Mouse (Mus musculus) fibroblast of lung, adult 2 months (primary cell): ENCODE measurements at regions not wholly inside any gene's neighbourhood (a gene's known extent, or its start where the extent isn't known, plus 50 kb on each side); places are given as distances from the start of the nearest gene placed in this dataset.

Experiments used
- DNase-seq: peaks from one replicate; pipeline ENCODE4 v3.0.0-alpha.2; 2011; ENCODE audit warnings: low read depth

DNA sequence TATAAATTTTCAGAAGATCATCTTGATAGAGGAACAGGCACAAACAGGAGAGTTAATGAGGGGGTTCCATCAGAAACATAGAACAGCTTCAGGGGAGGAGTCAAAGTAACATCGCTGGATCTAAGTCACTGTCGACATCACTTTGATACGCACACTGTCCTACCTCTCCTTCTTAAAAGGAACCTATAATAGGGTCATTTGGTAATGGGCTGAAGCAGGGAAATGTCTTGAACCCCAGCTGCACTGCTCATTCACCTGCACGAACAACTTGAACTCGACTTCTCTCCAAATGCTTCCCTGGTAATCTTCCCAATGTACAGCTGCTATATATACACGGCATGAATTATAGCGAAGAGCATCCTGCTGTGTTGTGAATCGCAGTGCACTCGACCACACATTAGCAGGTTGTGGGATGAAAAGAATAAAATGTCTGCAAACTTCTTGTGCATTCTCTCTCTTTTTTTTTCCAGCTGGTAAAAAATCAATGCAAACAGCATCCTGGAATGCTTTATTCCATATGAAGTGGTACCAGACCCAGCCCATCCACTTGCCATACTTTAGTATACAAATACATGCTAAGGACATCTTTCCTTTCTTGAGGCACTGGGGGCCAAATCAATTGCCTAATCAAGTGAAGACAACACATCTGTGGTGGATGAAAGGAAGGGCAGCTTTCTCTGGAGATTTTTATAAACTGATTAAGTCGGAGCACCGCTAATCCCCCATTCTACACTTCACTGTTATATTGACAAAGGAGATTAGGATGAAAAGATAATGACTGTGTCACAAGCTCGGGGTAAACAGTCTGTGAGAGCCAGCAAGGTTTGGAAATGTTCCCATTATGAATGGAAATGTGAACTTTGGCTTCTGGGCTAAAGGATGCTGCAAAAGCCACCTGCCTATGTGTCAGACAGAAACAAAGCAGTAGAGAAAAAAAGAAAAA is 325.6 kb upstream of the Itga1 start:
- no peak for DNase-seq

DNA sequence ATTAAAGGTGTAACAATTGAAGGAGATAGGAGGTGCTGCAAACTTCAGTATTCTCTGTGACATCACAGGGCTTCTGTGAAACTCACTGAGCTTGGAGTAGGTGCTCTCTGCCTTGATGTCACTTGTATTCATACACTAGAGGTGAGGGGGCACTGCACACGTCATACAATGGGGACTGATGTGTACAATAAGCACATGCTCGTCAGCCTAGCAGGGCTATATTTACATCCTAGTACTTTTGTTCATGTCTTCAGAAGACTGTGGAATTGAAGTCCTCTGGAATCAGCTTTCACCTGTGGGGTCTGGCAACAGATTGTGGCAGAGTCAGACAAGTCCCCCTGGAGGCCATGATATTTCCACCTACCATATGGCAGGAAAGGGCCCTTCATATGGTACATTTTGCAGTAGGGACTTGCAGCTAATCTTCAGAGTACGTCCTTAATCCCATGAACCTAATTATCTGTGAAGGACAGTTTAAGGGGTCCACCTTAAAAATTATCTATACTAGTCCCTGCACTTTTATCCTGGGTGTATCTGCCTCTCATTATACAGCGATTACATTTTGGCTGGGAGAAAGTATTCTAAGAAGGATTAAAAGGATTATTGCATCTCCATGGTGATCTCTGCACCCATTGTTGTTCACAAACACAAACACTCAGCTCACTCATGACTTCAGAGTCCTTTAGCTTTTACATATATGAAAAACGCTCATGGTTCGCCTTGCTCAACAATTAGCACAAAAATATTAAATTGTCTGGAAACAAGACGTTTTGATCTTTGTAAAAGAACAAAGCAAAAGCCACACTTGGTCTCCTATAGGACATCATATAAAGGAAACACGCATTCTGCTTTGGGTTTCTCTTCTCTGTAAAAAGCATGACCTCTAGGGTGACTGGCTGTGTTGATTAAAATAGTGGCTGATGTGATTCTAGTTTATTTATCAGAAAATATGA is 324.1 kb upstream of the Itga1 start:
- DNase-seq: no peak

DNA sequence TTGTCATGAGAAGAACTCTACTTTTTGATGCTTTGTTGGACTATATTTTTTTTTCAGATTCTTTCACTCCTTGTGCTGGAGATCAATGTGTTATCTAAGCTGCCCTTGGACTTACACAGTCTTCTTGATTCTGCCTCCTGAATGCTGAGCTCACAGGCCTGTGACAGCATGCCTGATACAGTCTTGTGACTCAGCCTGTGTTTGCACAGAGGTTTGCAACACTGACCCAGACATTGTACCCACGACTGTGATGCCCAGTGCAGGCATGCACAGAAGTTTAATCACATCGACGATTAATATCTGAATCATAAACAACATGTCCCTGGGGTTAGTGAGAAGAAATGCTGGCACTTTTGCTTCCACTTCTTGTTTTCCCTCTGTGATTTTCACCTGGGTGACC is 322.0 kb upstream of the Itga1 start:
- DNase-seq: no peak

DNA sequence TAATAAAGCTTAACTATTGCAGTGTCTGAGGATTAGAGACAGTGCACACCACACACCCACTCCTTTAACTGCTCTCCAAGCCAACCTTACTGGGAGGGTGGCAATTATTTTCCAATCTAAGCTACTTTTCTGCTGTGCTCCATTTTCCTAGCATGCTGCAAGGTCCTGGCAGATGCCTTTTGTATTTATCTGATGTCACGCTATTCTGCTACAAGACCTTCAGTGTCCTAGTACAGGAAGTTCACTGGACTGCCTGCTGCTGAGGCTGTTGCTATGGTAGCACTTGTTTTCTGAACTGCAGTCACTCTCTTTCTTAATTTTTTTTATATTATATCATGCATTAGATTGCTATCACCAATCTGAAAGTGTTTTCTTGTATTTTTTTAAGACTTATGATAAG is 319.7 kb upstream of the Itga1 start:
- no peak for DNase-seq

DNA sequence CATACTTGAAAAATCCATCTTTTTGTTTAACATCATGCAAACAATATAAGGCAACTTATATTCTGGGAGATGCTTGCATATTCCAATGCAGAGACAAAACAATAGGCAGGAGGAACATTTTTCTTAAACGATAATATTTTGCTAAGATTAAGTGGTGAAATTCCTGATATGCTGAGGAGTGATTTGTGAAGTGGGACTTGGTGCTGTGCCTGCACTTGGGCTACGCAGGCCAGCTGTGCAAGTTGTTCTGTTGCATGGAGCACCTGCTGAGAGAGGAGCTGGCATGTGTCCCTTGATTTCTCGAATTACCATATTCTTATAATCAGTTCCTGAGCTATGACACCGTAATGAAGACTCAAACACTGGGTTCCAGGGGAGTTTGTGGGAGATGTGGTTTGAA is 316.1 kb upstream of the Itga1 start:
- no peak for DNase-seq

DNA sequence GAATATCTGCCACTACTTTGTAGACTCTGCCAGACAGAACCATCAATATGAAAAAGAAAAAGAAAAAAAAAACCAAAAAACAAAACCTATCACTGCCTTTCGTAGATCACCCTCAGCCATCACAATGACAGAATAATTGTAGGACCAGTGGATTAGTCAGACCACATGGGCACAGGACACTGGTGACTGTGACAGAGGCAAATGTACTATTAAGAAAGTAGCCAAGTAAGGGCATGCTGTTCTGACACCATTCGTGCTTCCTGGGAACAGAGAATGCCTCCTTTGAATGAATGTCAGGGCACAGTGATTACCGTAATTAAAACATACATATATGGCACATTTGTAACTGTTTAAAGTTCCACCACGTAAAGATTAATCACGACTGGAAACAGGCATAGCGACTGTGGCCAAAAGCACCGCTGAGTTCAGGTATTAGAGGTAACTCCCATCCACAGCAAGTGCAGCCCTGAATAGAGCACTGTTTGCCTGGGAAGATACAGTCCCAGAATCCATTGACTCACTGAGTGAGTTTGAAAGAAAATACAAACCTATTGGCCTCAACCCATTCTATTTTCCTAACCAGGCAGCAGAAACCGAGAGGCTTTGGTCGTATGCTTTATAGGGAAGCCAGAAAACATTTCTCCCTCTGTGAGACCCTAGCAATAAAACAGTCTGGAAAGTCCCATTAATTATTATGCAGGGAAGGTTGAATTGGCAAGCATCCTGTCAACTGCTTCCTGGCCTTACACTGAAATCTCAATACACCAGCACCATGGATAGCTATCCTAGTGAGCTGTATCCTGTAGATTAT is 312.2 kb upstream of the Itga1 start:
- DNase-seq: no peak

DNA sequence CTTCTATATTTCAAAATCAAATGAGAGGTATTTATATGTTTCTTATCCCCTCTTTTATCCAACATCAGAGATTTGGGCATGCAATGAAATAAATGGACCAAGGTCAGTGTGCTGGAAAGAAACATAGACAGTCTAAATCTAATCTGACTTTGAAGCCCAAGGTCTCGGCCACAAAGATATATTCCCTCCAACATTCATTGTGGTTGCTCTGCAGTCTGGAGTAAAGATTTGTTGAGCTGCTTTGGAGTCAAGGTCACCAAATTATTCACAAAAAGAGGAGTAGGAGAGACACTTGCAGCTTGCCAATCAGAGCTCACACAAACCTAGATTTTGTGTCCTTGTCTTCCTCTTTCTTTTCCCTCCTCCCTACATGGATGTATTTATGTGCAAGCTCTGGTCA is 304.2 kb upstream of the Itga1 start:
- DNase-seq: no peak

DNA sequence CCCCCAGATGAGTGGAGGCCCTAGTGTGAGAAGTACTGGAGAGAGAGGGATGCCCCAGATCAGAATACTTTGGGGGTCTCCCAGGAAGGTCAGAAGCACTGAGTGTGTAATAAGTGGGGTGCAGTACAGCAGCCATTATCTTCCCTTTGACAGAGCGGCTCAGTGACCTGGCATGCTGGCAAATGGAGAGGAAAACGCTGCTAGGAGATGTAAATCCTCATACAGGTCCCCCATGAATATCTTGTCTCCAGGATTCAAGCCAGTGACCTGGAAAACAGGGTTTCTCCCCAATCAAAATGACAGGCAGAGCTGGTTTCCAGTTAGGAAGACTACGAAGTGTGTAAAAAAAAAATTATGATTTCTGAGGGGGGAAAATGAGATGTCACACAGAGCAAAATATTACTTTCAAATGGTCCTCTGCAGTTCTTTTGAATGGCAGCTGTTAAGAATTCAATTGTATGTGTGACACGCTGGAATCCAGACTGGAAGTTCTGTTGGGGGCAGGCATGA is 299.0 kb upstream of the Itga1 start:
- DNase-seq: no peak

DNA sequence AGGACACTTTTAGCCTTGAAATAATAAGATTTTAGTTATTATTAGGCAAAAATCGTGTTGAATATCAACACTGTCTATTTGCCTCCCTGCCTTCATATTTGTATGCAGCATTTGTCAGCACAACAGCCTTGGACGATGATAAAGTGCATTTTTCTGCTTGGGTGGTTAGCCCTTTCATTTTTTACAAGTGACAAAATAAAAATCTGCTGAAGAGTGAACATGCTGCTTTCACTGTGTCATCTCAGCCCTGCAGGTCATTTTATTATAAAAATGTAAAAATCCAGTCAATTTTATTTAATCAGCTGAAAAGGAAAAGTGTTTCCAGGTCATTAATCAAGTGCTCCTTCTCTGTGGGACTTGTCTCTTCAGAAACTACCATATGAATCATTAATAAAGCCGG is 277.9 kb upstream of the Itga1 start:
- no peak for DNase-seq

DNA sequence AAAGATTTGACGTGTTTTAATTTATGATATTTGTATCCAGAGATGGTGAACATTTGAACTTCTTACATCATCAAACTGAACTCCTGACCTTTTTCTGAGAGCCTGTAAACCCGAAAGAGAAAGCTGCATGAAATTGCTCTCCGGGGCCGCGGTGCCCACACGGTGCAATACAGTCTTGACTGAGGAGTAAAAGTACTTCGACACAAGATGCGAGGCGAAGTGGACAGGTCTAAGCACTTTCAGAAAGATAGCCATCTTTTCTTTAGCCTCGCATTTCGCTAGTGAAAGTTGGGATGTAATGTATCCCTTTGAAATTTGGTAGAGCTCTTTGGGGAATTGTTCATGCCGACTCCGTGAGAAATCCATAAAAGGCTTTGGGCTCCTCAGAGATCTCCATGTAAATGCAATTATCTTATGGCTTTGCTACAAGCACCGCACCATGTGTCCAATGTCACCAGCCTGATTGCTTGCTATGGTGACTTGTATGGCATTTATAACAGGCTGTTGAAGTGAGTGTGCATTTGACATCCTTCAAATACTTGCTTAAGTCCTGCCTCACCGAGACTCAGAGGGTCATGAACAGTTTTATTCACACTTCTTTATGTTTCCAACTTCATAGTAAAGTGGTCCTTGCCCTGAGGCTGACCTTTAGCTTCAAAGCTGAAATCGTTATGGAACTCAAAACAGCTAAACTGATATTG is 274.6 kb upstream of the Itga1 start:
- no peak for DNase-seq

DNA sequence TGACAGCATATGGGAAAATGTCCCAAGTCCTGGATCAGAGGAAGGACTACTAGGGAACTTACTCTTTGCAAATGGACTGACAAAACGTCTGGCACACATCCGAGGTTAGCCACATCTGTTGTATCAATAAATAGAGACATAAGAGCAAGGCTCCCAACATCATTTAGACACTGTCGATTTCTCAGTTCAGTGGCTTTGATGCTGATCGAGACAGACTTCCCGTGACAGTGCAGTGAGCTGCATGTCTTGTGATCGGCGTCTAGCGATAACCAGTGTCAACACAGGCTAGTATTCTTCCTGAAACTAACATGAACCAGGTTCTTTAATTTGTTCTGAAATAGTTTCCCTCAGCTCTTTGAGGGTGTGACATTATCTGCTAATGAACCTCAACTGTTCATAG is 259.7 kb upstream of the Itga1 start:
- DNase-seq: no peak

DNA sequence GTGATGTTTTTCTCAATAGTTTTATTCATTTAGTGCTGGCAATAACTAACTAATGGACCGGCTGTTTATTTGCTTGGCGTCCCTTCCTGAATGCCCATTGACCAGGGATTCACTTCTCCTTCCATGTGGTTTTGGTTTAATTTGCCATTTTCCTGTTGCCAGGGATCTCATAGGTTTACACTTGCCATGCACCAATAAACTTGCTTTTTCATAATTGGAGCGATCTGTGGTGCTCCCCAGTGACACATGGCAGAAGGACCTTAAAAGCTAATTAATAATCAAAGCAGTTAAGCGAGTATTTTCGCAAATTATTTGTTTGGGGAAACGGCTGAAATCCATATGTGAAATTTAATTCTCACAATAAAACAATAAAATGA is 245.2 kb upstream of the Itga1 start:
- DNase-seq: no peak

DNA sequence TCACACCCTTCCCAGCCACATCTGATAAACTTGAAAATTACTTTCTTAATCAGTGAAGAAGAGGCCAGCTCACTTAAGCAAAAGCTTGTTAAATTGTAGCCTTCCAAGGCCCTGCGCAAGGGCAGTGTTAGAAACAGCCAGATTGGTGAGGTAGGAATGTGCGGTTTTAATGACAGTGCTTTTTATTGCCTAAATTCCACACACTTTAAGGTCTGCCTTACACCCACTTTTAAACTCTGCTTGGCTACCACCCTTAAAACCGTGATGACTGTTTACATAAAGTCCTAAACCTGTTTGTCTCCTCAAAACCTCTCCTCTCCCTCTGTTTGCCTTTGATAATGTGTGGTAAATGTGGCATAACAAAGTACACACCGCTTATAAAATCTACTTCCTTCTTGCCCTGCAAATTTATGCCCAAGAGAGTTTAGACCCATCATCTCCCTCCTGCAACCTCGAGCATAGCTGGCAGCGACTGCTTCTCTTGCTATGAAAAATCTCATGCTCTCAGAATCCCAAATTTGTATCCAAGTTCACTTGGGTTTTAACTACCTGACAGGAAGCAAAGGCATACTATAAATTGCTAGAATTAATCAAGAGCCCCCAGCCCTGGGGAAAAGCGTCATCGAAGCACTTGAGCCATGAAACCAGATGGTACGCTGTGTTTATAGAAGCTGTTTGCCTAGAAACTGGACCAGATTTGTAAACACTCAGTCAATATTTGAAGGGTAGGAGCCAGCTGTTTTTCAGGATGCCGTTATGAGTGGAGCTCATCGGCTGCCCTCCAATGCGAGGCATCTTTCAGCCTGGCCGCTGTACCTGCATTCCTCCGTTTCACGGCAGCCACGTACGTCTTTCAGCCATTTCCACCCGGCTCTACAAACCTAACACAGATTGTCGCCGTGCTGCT is 244.6 kb upstream of the Itga1 start:
- no peak for DNase-seq

DNA sequence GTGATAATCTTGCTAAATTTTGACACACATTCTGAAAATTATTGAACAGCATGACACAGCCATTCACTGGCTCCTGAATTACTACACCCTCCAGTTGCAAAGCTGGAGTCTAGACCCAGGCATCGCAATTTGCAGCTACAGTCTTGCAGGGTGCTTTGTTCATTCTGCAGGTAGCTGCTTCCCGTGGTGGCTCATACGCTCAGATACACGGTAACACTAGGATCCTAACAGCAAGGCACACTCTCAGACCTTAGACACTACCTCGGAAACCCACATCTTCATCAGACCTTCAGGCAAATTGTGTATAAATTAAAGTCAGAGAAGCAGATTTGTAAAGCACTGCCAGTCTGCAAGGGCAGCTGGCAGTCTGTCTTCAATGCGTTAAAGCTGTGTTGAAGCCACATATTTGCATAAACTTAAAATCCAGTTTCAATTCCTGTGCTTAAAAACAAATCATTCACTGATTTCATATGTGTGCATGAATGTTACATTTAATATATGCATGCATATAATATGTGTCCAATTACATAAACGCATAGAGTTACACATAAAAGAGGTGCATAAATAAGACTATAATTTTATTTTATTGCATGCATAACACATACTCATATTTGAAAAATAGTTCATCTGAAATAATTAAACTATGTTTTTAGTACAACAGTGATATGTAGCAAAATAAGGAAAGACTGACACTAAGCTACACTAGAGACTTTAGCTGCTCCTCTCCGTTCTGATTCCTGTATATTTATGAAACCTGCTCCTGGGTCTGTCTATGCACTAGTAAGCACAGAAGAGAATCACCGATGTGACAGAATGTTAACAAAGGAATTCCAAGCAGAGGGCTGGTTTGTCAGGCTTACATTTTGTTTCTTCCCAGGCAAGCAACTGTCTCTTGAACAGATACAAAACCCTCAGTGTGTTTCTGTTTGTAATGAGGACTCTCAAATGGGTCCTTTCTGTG is 227.5 kb upstream of the Itga1 start:
- DNase-seq: no peak

DNA sequence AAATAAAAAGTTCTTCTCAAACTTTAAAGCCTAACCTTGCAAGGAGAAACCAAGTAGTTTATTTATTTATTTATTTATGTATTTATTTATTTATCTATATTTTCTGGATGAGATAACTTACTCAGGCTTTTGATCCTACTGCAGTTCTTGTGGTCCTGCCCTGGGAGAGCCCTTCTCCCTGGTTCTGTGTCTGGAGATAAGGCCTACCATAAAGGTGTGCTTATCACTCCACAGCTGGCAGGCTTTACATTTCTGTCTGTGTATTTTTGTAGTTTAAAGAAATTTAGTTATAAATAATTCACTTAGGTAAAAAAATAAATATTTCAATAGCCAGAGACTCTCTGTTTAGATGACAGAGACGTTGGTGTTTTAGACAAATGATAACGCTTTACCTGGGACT is 224.5 kb upstream of the Itga1 start:
- no peak for DNase-seq

DNA sequence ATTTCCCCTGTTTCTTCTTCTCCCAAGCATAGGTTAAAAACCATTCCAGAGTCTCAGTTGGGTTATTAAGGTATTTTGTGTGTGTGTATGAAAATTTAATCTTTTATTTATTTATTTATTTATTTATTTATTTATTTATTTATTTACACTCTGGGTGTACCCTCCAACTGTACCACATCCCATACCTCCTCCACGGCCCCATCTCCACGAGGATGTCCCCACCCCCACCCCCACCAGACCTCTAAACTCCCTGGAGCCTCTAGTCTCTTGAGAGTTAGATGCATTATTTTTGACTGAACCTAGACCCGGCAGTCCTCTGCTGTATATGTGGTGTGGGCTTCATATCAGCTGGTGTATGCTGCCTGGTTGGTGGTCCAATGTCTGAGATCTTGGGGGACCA is 214.9 kb upstream of the Itga1 start:
- DNase-seq: no peak

DNA sequence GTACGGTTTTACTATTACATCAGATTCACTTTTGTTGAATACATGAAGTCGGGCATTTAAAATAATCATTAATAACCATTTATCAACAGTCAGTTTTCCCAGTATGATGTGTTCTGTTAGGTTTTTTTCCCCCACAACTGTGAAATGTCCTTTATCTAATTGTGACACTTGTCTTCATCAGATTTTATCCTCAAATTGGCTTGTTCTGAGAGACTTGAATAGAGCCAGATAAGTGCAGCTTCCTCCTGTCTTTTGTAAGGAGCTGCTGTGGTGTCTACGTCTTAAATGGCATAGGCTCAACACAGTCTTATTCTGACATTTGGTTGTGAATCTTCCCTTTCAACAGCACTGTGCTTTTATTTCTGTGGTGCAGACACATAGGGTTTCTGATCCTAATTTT is 206.8 kb upstream of the Itga1 start:
- no peak for DNase-seq

DNA sequence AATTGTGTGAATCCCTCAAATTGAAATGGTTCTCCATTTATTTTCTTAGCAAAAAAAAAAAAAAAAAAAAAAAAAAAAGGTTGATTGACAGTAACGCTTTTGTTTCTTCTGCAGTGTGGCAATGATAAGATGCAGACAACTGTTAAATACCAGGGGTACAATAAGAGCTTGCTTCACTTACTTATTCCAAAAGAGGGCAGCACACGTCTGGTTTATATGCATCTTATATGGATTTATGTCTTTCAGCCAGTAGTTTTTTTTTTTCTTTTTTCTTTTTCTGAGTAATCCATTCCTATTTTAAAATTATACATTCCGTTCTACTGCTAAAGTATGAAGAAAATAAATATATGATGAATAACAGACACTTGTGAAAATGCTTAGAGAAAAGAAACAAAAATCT is 185.6 kb upstream of the Itga1 start:
- peak; percentile 4 for DNase-seq

DNA sequence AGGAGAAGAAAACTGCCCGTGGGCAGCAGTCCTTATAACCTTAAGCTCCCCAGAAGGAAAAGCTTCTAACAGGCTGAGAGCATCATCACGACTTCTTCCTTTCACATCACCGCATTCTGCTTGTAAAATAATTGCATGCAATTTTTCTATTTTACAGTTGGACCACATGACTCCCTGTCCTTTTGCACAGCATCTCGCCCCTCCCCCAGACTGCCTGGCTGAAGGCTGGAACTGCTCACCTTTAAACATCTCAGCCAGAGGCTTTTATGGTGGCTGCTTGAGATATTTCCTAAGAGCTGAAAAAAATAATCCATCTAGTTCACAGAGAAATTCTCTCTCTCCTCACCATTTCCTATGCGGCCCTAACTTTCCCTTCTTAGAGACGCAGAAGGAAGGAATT is 164.4 kb upstream of the Itga1 start:
- DNase-seq: no peak
